Mouse (Mus musculus): ENCODE measurements around the gene 1700018B08Rik. TPM values are rescaled to one million over a fixed set of nuclear protein-coding genes. Genes with fewer than 3 reads are reported as not detected.

The 1700018B08Rik gene
- polyA plus RNA-seq, 1 experiment from 2014 or later = not detected

DNA sequence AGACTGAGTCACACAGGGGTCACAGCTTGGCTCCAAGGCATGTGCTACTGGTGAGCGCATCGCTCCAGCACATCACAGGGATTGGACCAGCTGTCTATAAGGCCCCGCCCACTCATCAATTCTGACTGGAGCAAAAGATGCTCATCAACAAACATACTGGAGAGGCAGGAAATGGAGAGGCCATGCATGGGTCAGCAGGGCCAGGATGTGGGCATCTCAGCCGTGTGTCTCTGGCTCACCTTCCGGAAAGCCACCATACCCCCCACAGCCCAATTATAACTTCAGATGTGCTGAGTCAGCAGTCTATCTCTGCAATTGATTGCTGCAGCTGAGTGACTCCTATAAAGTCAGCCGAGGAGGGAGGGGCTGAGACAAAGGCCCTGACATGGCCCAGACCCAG lies 24.2 kb upstream of the 1700018B08Rik start:
- Histone ChIP-seq H3K9me3 (ENCODE audit: control insufficient read depth, low read length) (no peaks in the 10 kb centered on the region), H3K36me3 (ENCODE audit: control insufficient read depth, insufficient read depth) (no peaks in the 10 kb centered on the region), H3K27ac (ENCODE audit: low read length) (no peak overlapping the region), H3K4me1 (replicated peaks; ENCODE audit: control insufficient read depth, insufficient read depth, low read length) (peaks cover 2% of the 10 kb centered on the region; the same call in 1 of the 2 replicates), H3K9ac (replicated peaks; ENCODE audit: low read depth, low read length) (no peak overlapping the region), H3K27me3 (replicated peaks; ENCODE audit: control insufficient read depth, insufficient read depth, low read length) (no peaks in the 10 kb centered on the region), H3K4me3 (replicated peaks; ENCODE audit: low read length) (no peak overlapping the region), H3K4me2 (ENCODE audit: low read length) (no peak overlapping the region)
- WGBS = 87% methylated on average over 6 of the region's 6 CpGs
- no peak for ATAC-seq

- ATAC-seq = no peak
- no peaks in the 10 kb centered on the region for H3K27me3 ChIP-seq (replicated peaks; ENCODE audit: control insufficient read depth, insufficient read depth, low read length)
- peaks cover 5% of the 10 kb centered on the region; the same call in 1 of the 2 replicates for H3K36me3 ChIP-seq (ENCODE audit: control insufficient read depth, insufficient read depth)
- no peak overlapping the region for H3K4me2 ChIP-seq (ENCODE audit: low read length)
- no peak overlapping the region for H3K27ac ChIP-seq (ENCODE audit: low read length)
- H3K9ac ChIP-seq (replicated peaks; ENCODE audit: low read depth, low read length) = no peak overlapping the region
- H3K4me3 ChIP-seq (replicated peaks; ENCODE audit: low read length) = no peak overlapping the region
- no peaks in the 10 kb centered on the region for H3K9me3 ChIP-seq (ENCODE audit: control insufficient read depth, low read length)
- no peaks in the 10 kb centered on the region for H3K4me1 ChIP-seq (replicated peaks; ENCODE audit: control insufficient read depth, insufficient read depth, low read length)
- 72% methylated on average over 6 of the region's 6 CpGs for WGBS
Measured at GRCm38 (mm10) chr8:121563701-121564100, 19.6 kb upstream of the 1700018B08Rik start.

DNA sequence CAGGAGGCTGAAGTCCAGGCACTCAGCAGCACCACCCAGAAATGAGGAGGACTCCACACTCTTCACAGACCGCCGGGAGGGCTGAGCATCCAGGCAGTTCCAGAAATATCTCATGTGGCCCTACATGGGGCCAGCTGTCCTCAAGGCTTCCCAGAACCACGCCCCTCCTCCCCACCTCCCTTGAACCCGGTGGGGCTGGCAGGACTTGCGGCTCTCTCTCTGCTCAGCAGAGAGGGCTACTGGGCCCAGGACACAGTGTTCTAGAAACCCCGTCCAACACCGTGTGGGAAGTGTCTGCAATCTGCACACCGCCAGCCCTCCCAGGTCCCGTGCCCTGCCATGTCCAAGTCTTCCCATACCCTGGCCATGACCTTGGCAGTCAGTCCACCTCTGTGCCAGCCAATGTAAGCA lies 18.8 kb upstream of the 1700018B08Rik start:
- no peak overlapping the region for H3K27ac ChIP-seq (ENCODE audit: low read length)
- H3K36me3 ChIP-seq (ENCODE audit: control insufficient read depth, insufficient read depth) = peaks cover 5% of the 10 kb centered on the region; the same call in 1 of the 2 replicates
- no peaks in the 10 kb centered on the region for H3K27me3 ChIP-seq (replicated peaks; ENCODE audit: control insufficient read depth, insufficient read depth, low read length)
- no peaks in the 10 kb centered on the region for H3K9me3 ChIP-seq (ENCODE audit: control insufficient read depth, low read length)
- no peak overlapping the region for H3K4me3 ChIP-seq (replicated peaks; ENCODE audit: low read length)
- WGBS = 86% methylated on average over 9 of the region's 9 CpGs
- no peak for ATAC-seq
- H3K4me2 ChIP-seq (ENCODE audit: low read length) = no peak overlapping the region
- H3K9ac ChIP-seq (replicated peaks; ENCODE audit: low read depth, low read length) = no peak overlapping the region
- no peaks in the 10 kb centered on the region for H3K4me1 ChIP-seq (replicated peaks; ENCODE audit: control insufficient read depth, insufficient read depth, low read length)

- H3K27me3 ChIP-seq (replicated peaks; ENCODE audit: control insufficient read depth, insufficient read depth, low read length) = no peaks in the 10 kb centered on the region
- no peaks in the 10 kb centered on the region for H3K9me3 ChIP-seq (ENCODE audit: control insufficient read depth, low read length)
- no peak overlapping the region for H3K9ac ChIP-seq (replicated peaks; ENCODE audit: low read depth, low read length)
- H3K4me2 ChIP-seq (ENCODE audit: low read length) = no peak overlapping the region
- WGBS = 84% methylated on average over 15 of the region's 16 CpGs
- H3K27ac ChIP-seq (ENCODE audit: low read length) = no peak overlapping the region
- H3K36me3 ChIP-seq (ENCODE audit: control insufficient read depth, insufficient read depth) = peaks cover 5% of the 10 kb centered on the region; the same call in 1 of the 2 replicates
- no peaks in the 10 kb centered on the region for H3K4me1 ChIP-seq (replicated peaks; ENCODE audit: control insufficient read depth, insufficient read depth, low read length)
- ATAC-seq = no peak
- no peak overlapping the region for H3K4me3 ChIP-seq (replicated peaks; ENCODE audit: low read length)
Measured at GRCm38 (mm10) chr8:121561636-121562345, 17.7 kb upstream of the 1700018B08Rik start.

DNA sequence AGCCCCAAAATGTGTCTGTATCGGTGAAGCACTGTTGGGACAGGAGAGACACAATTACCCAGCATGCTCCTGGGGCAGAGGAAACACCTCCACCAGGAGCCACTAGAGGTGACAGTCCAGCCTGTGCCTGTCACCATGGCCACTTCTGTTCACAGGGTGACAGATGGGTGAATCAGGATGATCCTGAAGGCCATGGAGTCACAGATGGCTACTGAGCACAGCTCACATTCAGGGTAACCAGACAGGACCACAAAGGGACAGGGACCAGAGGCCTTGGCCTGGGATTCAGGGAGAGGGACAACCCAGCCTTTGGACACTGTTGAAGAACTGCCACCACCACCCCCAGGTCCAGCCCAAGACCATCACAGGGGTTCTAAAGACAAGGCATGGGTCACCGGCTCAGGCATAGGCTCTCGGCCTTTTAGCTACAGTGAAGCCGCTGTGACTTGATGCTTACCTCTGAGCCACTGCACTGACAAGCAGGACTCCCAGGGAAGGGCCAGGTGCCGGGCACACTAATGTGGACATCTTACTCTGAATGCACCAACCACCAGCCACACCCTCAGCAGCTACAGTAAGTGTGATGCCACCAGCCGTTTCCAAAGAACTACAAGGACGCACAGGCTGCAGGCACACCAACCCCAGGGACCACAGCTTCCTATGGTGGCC lies 16.4 kb upstream of the 1700018B08Rik start:
- H3K36me3 ChIP-seq (ENCODE audit: control insufficient read depth, insufficient read depth) = peaks cover 5% of the 10 kb centered on the region; the same call in 1 of the 2 replicates
- 94% methylated on average over 7 of the region's 7 CpGs for WGBS
- ATAC-seq = no peak

GRCm38 (mm10) chr8:121559801-121560200 lies 15.7 kb upstream of the 1700018B08Rik start:
- Histone ChIP-seq H3K4me3 (replicated peaks; ENCODE audit: low read length) (no peak overlapping the region), H3K27me3 (replicated peaks; ENCODE audit: control insufficient read depth, insufficient read depth, low read length) (no peaks in the 10 kb centered on the region), H3K27ac (ENCODE audit: low read length) (no peak overlapping the region), H3K9ac (replicated peaks; ENCODE audit: low read depth, low read length) (no peak overlapping the region), H3K4me1 (replicated peaks; ENCODE audit: control insufficient read depth, insufficient read depth, low read length) (no peaks in the 10 kb centered on the region), H3K36me3 (ENCODE audit: control insufficient read depth, insufficient read depth) (peaks cover 5% of the 10 kb centered on the region; the same call in 1 of the 2 replicates), H3K4me2 (ENCODE audit: low read length) (no peak overlapping the region), H3K9me3 (ENCODE audit: control insufficient read depth, low read length) (no peaks in the 10 kb centered on the region)
- WGBS = 94% methylated on average over 12 of the region's 12 CpGs
- ATAC-seq = no peak

More for the DNA sequence above, 16.4 kb upstream of the 1700018B08Rik start:
- Histone ChIP-seq H3K4me2 (ENCODE audit: low read length) (no peak overlapping the region), H3K27ac (ENCODE audit: low read length) (no peak overlapping the region), H3K4me3 (replicated peaks; ENCODE audit: low read length) (no peak overlapping the region), H3K4me1 (replicated peaks; ENCODE audit: control insufficient read depth, insufficient read depth, low read length) (no peaks in the 10 kb centered on the region), H3K9me3 (ENCODE audit: control insufficient read depth, low read length) (no peaks in the 10 kb centered on the region), H3K27me3 (replicated peaks; ENCODE audit: control insufficient read depth, insufficient read depth, low read length) (no peaks in the 10 kb centered on the region), H3K9ac (replicated peaks; ENCODE audit: low read depth, low read length) (no peak overlapping the region)

- Histone ChIP-seq H3K9ac (replicated peaks; ENCODE audit: low read depth, low read length) (no peak overlapping the region), H3K4me3 (replicated peaks; ENCODE audit: low read length) (no peak overlapping the region), H3K4me1 (replicated peaks; ENCODE audit: control insufficient read depth, insufficient read depth, low read length) (no peaks in the 10 kb centered on the region), H3K27ac (ENCODE audit: low read length) (no peak overlapping the region), H3K36me3 (ENCODE audit: control insufficient read depth, insufficient read depth) (peaks cover 9% of the 10 kb centered on the region; the same call in 1 of the 2 replicates), H3K27me3 (replicated peaks; ENCODE audit: control insufficient read depth, insufficient read depth, low read length) (no peaks in the 10 kb centered on the region), H3K9me3 (ENCODE audit: control insufficient read depth, low read length) (no peaks in the 10 kb centered on the region), H3K4me2 (ENCODE audit: low read length) (no peak overlapping the region)
- 92% methylated on average over 16 of the region's 16 CpGs for WGBS
- ATAC-seq = no peak
Measured at GRCm38 (mm10) chr8:121558538-121558937, 14.4 kb upstream of the 1700018B08Rik start.

DNA sequence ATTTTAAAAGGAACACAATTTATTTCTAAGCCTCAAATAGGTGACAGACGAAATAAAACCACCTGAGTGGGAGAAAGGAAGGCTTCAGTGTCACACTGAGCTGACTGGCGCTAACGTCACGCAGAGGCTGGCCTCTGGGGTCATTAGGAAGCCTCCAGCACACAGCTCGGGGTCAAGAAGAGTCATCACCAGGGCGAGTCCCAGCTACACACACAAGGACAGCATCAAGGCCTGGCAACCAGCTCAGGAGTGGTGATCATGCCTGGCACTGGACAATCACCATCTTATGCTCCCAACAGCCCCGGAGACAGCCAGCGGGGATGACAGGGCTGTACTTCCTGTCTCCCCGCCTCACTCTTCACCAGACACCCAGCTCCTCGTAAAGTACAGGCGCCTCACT lies 13.6 kb upstream of the 1700018B08Rik start:
- 94% methylated on average over 11 of the region's 11 CpGs for WGBS

DNA sequence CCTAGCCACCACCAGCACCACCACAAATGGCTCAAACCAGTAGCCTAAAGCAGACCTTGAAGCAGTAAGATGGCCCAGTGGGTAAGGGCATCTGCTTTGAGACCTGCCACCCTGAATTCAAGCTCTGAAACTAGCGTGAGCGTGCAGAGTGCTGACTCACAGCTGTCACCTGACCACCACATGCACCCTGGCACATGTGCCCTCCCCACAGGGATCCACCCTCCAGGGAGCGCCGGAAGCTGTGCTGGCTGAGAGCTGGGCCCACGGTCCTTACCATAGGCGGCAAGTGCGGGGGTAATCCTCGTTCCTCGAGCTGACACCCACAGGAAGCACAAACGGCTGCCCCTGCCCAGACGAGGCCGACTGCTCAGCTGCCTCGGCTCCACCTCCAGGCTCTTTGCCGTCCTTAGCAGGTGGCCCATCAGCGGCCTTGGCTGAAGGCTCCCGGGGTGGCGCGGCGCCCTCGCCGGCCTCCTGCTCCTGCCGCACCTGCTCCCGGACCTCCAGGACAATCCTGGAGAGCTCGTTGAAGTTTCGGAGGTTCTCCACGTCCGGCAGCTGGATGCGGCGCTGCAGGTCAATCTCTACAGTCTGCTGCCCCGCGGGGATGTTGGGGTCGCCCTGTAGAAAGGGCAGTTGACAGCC lies 9.8 kb upstream of the 1700018B08Rik start:
- Histone ChIP-seq H3K4me2 (ENCODE audit: low read length) (no peak overlapping the region), H3K4me3 (replicated peaks; ENCODE audit: low read length) (no peak overlapping the region), H3K4me1 (replicated peaks; ENCODE audit: control insufficient read depth, insufficient read depth, low read length) (no peaks in the 10 kb centered on the region), H3K27me3 (replicated peaks; ENCODE audit: control insufficient read depth, insufficient read depth, low read length) (no peaks in the 10 kb centered on the region), H3K9me3 (ENCODE audit: control insufficient read depth, low read length) (no peaks in the 10 kb centered on the region), H3K36me3 (ENCODE audit: control insufficient read depth, insufficient read depth) (peaks cover 23% of the 10 kb centered on the region), H3K27ac (ENCODE audit: low read length) (no peak overlapping the region), H3K9ac (replicated peaks; ENCODE audit: low read depth, low read length) (no peak overlapping the region)
- no peak for ATAC-seq
- 94% methylated on average over 32 of the region's 32 CpGs for WGBS

More for the DNA sequence above, 13.6 kb upstream of the 1700018B08Rik start:
- Histone ChIP-seq H3K4me3 (replicated peaks; ENCODE audit: low read length) (no peak overlapping the region), H3K27me3 (replicated peaks; ENCODE audit: control insufficient read depth, insufficient read depth, low read length) (no peaks in the 10 kb centered on the region), H3K9ac (replicated peaks; ENCODE audit: low read depth, low read length) (no peak overlapping the region), H3K4me2 (ENCODE audit: low read length) (no peak overlapping the region), H3K9me3 (ENCODE audit: control insufficient read depth, low read length) (no peaks in the 10 kb centered on the region), H3K36me3 (ENCODE audit: control insufficient read depth, insufficient read depth) (peaks cover 14% of the 10 kb centered on the region; the same call in 1 of the 2 replicates), H3K27ac (ENCODE audit: low read length) (no peak overlapping the region), H3K4me1 (replicated peaks; ENCODE audit: control insufficient read depth, insufficient read depth, low read length) (no peaks in the 10 kb centered on the region)
- ATAC-seq = no peak
